Mouse (Mus musculus): ENCODE measurements around the gene Gm10662. TPM values are rescaled to one million over a fixed set of nuclear protein-coding genes. Genes with fewer than 3 reads are reported as not detected.
"Not testable (repeated sequence)": the region's sequence is repeated elsewhere in the genome, so short reads cannot be mapped to it uniquely, and the experiment has no call there.

Gene Gm10662
- not detected for total RNA-seq (2021)
- long read RNA-seq, experiment 1, result 0 reads
- long read RNA-seq, experiment 2, result 0 reads

- DNase-seq, result not testable (repeated sequence)
These were observed at the start of gene Gm10662 for GRCm38 (mm10) chr7:23144380-23144779. TSS of gene Gm10662 (minus strand) at chr7:23144480.

- DNase-seq, result not testable (repeated sequence)
These were observed 19.2 kb upstream of the Gm10662 start for GRCm38 (mm10) chr7:23163505-23163904.

Other genes starting within 250 kb of the Gm10662 start
- not detected for gene Gm4214, start 159.8 kb downstream of the Gm10662 start, total RNA-seq (2021)
- gene Gm4216, start 124.6 kb downstream of the Gm10662 start, total RNA-seq (2021), result not detected
- not detected for gene Vmn1r163, start 88.9 kb downstream of the Gm10662 start, total RNA-seq (2021)
- gene Gm8720, start 77.0 kb downstream of the Gm10662 start, total RNA-seq (2021), result not detected
- gene Vmn1r165, start 72.9 kb upstream of the Gm10662 start, total RNA-seq (2021), result not detected
- not detected for gene Vmn1r166, start 107.2 kb upstream of the Gm10662 start, total RNA-seq (2021)
- not detected for gene Gm6902, start 134.4 kb upstream of the Gm10662 start, total RNA-seq (2021)
- gene Nlrp4e, start 156.7 kb upstream of the Gm10662 start, total RNA-seq (2021), result not detected
- gene Nlrp5, start 241.4 kb upstream of the Gm10662 start, total RNA-seq (2021), result under 1 TPM in 1 of 2 experiments, not detected in 1; 0.55 TPM

Measured in adrenal gland, postnatal 10 days (tissue).